Mouse (Mus musculus) Patski (cell line): ENCODE results near the gene Lrrc4. TPM values are rescaled to one million over a fixed set of nuclear protein-coding genes. Genes with fewer than 3 reads are reported as not detected.

Experiments used
- ATAC-seq: fragments of 100-300 bp; one replicate; pipeline ENCODE4 v1.8.0; 2021
- CTCF ChIA-PET: fragments of 350-600 bp; sonication (Branson Sonifier 250); formaldehyde crosslinking; loops from one replicate; lab custom pipeline; 2022; ENCODE audit warnings: inconsistent platforms; lab: Charles Lee
- POLR2A ChIA-PET: fragments of 350-600 bp; sonication (Branson Sonifier 250); formaldehyde crosslinking; loops from one replicate; lab custom pipeline; 2022; ENCODE audit warnings: antibody characterized with exemption, inconsistent platforms; lab: Charles Lee
- DNase-seq: peaks from one replicate; pipeline ENCODE4 v3.0.0-alpha.2; 2011; ENCODE audit warnings: low read depth, low spot score
- H3K27me3 ChIP-seq: fragments of 371-371 bp; one replicate; pipeline ENCODE4 v1.5.1; 2021
- CTCF ChIP-seq: fragments of 100-300 bp; IDR thresholded peaks from one replicate; pipeline ENCODE4 v1.5.1; 2021
- in situ Hi-C: fragments of 300-500 bp; cut with MboI; formaldehyde crosslinking; loops from 3 replicates; pipeline ENCODE4 v1.11.1; 2018; ENCODE audit warnings: low pct_unique_long_range_greater_than_20kb, mixed read lengths
- polyA plus RNA-seq: library from polyadenylated mRNA; unstranded; gene quantifications from one replicate; pipeline ENCODE4 v1.2.3, GENCODE M21; 2021

Lrrc4 gene
- polyA plus RNA-seq, 1 experiment from 2014 or later = not detected

DNA sequence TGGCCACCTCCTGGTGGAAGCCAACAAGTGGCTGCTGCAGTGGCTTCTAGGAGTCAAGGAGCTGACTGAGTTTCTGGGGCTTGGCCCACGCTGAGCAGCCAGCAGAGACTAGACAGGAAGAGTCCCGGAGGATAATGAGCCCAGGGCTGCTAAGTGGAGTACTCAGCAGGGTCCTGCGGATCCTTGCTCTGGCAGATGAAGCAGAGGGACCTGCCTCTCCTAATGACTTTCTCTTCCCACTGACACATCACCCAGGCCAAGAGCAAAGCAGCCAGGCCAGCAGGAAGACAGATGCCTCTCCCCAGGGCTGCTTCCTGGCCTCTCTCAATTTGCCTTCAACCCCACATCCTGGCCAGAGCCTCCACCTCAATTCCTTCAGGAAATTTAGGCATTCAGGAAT lies 23.9 kb upstream of the Lrrc4 start:
- in situ Hi-C loops = no loop called here
- ATAC-seq = no peak
- no peak for TF ChIP-seq CTCF
- ChIA-PET POLR2A (no interaction called here), CTCF (interaction anchor here (1.5 kb wide), 1 partner anchor 9 kb away, joined by 4 read pairs; no protein-coding TSS in a partner anchor)
- DNase-seq = no peak
- no peaks in the 10 kb centered on the region for H3K27me3 ChIP-seq

DNA sequence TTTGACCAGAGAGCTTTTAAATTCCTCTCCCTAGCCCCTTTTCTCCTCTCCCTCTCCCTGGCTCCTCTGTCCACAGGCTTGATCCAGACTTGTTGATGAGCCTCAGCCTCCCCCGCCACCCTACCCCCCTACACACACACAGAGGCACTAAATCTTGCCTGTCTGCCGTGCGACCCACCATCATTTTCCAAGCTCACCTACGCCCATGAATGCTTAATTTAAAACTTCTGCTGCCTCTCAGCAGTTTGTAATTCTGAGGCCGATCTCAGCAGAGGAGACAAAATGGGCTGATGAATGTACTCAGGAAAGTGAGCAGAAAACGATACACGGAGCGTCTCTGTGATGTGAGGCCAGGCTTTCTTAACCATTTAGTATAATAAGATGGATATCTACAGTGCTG lies 23.1 kb upstream of the Lrrc4 start:
- DNase-seq = no peak
- ChIA-PET CTCF (interaction anchor here (1.5 kb wide), 2 partner anchors 9 to 10 kb away, joined by 4 read pairs; no protein-coding TSS in a partner anchor), POLR2A (no interaction called here)
- TF ChIP-seq CTCF = no peak
- in situ Hi-C loops = no loop called here
- H3K27me3 ChIP-seq = no peaks in the 10 kb centered on the region
- no peak for ATAC-seq

DNA sequence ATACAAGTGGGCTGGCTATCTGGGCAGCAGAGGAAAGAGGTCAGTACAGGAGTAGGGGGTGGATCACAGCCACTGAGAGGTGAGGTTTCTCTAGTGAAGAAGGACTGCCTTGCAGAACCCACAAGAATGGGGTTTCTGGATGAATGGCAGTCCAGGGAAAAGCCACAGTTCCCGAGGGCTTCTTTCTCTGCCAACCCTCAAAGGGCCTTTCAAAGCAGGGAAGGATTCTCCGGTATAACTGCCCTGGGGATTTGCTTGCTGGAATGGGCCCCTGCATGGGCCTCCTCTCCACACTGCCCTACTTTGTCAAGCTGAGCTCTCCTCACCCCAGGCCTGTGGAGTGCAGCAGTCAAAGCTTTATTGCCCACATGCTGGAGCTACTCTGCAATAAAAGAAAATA lies 22.1 kb upstream of the Lrrc4 start:
- DNase-seq (no peak), ATAC-seq (peak; percentile 22)
- POLR2A ChIA-PET = no interaction called here
- in situ Hi-C loops = no loop called here
- H3K27me3 ChIP-seq = no peaks in the 10 kb centered on the region
- CTCF ChIA-PET = interaction anchor here (1.5 to 1.9 kb wide), 2 partner anchors 11 to 13 kb away, joined by 4 read pairs; no protein-coding TSS in a partner anchor
- TF ChIP-seq CTCF = no peak

DNA sequence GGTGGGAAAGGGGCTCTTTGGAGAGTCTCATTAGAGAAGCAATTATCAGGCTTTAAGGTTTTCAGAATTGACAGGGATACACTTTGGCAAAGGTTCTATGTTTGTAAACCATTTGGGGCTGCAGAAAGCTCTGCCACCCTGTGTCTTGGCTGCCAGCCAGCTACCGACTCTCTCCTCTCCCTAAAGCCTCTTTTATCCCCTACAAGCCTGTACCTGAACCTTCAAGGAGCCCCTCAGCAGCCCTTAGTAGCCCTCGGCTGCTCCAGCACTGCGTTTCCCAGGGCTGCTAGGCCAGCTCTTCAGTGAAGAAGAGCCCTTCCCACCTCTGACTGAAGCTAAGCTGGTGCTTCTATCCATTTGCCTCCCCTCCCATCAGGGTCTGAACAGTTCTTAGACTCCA lies 21.6 kb upstream of the Lrrc4 start:
- ChIA-PET POLR2A (no interaction called here), CTCF (interaction anchor here (1.0 to 1.9 kb wide), 4 partner anchors 11 to 21 kb away, joined by 3 to 4 read pairs (median 4); no protein-coding TSS in a partner anchor)
- TF ChIP-seq CTCF = no peak
- ATAC-seq = no peak
- in situ Hi-C loops = no loop called here
- no peak for DNase-seq
- H3K27me3 ChIP-seq = no peaks in the 10 kb centered on the region

GRCm38 (mm10) chr6:28852342-28852741 lies 20.8 kb upstream of the Lrrc4 start:
- POLR2A ChIA-PET = no interaction called here
- CTCF ChIA-PET = interaction anchor here (1.0 to 1.9 kb wide), 3 partner anchors 10 to 21 kb away, joined by 3 to 4 read pairs (median 3); no protein-coding TSS in a partner anchor
- DNase-seq (no peak), ATAC-seq (no peak)
- H3K27me3 ChIP-seq = no peaks in the 10 kb centered on the region
- in situ Hi-C loops = no loop called here
- no peak for TF ChIP-seq CTCF

DNA sequence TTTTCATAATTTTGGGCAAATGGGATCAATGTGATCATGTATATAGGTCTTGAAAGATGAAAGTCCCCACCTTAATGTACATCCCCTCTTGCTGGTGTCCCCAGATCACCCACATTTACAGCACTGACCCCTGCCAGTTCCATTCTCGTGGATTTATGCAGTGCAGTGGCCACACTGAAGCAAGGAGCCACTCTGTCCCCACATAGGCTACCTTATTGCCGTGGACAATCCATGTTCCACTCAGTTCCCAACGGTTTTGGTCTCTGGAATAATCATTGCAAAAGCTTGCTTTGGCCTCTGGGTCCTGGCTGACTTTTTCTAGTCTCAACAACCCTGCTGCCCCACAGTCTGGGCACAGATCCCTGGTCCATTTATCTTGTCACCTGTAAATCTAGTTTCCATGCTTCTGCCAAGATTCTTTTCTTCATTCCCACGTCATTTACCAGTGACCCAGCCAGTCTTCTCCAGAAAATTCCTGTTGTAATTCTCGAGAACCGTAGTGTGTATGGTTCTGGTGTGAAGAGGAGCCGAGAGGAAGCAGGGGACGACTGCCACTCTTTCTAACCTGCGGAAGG lies 18.9 kb upstream of the Lrrc4 start:
- CTCF ChIA-PET = no interaction called here
- in situ Hi-C loops = no loop called here
- TF ChIP-seq CTCF = no peak
- POLR2A ChIA-PET = no interaction called here
- H3K27me3 ChIP-seq = no peaks in the 10 kb centered on the region
- no peak for ATAC-seq
- DNase-seq = no peak

- ChIA-PET POLR2A (no interaction called here), CTCF (no interaction called here)
- H3K27me3 ChIP-seq = no peaks in the 10 kb centered on the region
- ATAC-seq (no peak), DNase-seq (no peak)
- no peak for TF ChIP-seq CTCF
- in situ Hi-C loops = no loop called here
Observed at GRCm38 (mm10) chr6:28849317-28849716, 17.8 kb upstream of the Lrrc4 start.

DNA sequence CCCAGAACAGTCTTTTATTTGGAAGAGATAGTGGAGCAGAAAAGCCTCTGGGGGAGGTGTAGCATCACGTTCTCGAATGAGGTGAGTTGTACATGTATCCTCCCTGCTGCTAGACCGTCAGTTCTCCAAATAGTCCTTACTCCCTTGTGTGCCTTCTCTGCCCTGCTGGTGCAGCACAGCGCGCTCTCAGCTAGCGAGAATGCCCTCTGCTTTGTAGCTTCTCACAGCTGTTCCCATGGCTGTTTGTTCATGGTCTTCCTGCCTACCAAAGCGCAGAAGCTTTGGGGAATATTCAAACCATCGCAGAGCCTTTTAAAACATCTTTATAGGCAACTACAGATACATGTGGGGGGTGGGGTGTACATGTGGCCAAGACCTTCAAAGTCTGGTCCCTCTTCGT lies 17.3 kb upstream of the Lrrc4 start:
- ChIA-PET CTCF (interaction anchor here (1.7 kb wide), 1 partner anchor 27 kb away, joined by 4 read pairs; no protein-coding TSS in a partner anchor), POLR2A (no interaction called here)
- H3K27me3 ChIP-seq = no peaks in the 10 kb centered on the region
- in situ Hi-C loops = no loop called here
- DNase-seq = no peak
- TF ChIP-seq CTCF = no peak
- no peak for ATAC-seq

DNA sequence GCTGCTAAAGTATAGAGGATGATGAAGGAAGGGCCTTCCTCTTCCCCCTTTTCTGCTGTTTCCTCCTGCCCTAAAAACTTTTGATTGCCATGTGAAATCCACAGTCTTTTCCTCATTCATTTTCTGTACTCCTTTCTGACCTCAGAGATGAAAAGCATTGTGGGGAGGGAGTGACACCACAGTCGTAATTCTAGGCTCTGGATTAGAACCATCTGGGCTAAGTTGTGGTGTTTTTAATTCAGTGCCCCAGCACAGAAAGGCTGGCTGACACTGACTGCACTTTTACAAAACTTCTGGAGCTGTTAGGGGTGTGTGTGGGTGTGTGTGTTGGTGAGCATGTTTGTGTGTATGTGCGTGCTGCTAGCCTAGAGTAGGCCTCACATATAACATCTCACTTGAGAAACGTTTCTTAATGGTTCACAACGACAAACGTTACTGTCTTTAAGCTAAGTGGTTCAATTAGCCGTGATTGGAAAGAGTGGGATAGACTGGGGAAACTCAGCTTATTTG lies 16.8 kb upstream of the Lrrc4 start:
- in situ Hi-C loops = no loop called here
- POLR2A ChIA-PET = interaction anchor here (1.0 kb wide), 1 partner anchor 13 kb away, joined by 3 read pairs; no protein-coding TSS in a partner anchor
- H3K27me3 ChIP-seq = no peaks in the 10 kb centered on the region
- DNase-seq (no peak), ATAC-seq (no peak)
- TF ChIP-seq CTCF = no peak
- CTCF ChIA-PET = interaction anchor here (1.7 kb wide), 1 partner anchor 26 kb away, joined by 4 read pairs; no protein-coding TSS in a partner anchor

- TF ChIP-seq CTCF = no peak
- no peak for DNase-seq
- CTCF ChIA-PET = interaction anchor here (1.7 kb wide), 1 partner anchor 25 kb away, joined by 4 read pairs; no protein-coding TSS in a partner anchor
Observed at GRCm38 (mm10) chr6:28847616-28848015, 16.1 kb upstream of the Lrrc4 start.

DNA sequence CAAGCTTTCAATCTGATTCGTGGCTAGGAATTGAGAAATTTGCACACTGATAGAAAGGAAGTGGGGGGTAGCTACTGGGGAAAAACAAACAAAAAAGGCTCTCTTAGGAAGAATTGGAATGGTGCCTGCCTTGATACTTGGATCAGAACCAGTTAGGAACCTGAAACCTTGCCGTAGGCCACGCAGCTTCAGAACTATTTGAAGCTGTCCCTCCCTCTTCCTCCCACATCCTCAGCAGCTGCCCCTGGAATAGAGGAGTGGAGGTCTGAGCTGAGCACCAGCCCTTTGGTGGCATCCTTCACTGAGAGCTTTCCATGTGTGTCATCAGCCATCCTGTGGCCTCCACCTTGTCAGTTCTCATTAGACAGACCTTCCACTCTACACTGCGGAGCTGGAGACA lies 14.1 kb upstream of the Lrrc4 start:
- DNase-seq (no peak), ATAC-seq (no peak)
- in situ Hi-C loops = no loop called here
- H3K27me3 ChIP-seq = no peaks in the 10 kb centered on the region
- ChIA-PET POLR2A (no interaction called here), CTCF (interaction anchor here (1.2 kb wide), 1 partner anchor 10 kb away, joined by 4 read pairs; no protein-coding TSS in a partner anchor)
- no peak for TF ChIP-seq CTCF

More at GRCm38 (mm10) chr6:28847616-28848015, 16.1 kb upstream of the Lrrc4 start:
- POLR2A ChIA-PET = interaction anchor here (1.0 kb wide), 1 partner anchor 14 kb away, joined by 3 read pairs; no protein-coding TSS in a partner anchor
- ATAC-seq = no peak
- no peaks in the 10 kb centered on the region for H3K27me3 ChIP-seq
- in situ Hi-C loops = no loop called here
